ENCODE assay signal across 24 mouse cellular contexts in the genomic region with DNA sequence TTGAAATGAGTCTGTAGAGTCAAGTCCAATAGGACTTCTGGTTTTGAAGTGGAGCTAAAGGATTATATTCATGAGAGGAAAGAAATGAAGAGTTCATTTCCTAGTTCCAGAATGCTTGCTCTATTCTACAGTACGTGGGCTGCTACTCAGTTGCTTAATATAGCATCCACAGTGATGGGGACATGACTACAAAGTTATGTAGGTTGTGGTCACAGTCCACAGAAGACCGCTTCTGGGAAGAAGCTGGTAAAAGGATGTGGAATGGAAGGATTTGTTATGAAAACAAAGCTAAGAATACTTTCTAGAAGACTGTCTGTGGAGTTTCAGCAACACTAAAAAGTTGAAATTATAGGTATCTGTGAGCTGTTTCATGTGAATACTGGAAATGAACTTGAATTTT.
"Had no signal": no experiment of that assay in that cellular context is flagged by ENCODE, and none has a peak within 500 bp of the region (broad histone marks: within the 10 kb centered on the region; RNA-seq: fewer than 3 reads in every experiment).

No protein-coding gene starts in this region.

- H3K9ac ChIP-seq: heart, embryonic 12.5 days; hindbrain, embryonic 13.5 days; hindbrain, embryonic 15.5 days; kidney, embryonic 15.5 days; limb, embryonic 13.5 days; limb, embryonic 15.5 days; liver, embryonic 12.5 days had no signal

- H3K4me3 ChIP-seq: gastrocnemius, adult 2 months; heart, embryonic 10.5 days; heart, embryonic 12.5 days; hindbrain, embryonic 13.5 days; hindbrain, embryonic 15.5 days; kidney, embryonic 15.5 days; limb, embryonic 13.5 days; limb, embryonic 15.5 days; liver, embryonic 12.5 days had no signal

- H3K4me2 ChIP-seq: heart, embryonic 12.5 days; hindbrain, embryonic 13.5 days; hindbrain, embryonic 15.5 days; kidney, embryonic 15.5 days; limb, embryonic 13.5 days; limb, embryonic 15.5 days; liver, embryonic 12.5 days had no signal

- H3K27me3 ChIP-seq: heart, embryonic 12.5 days; hindbrain, embryonic 13.5 days; hindbrain, embryonic 15.5 days; kidney, embryonic 15.5 days; limb, embryonic 13.5 days; limb, embryonic 15.5 days; liver, embryonic 12.5 days had no signal

- H3K9me3 ChIP-seq: heart, embryonic 10.5 days; heart, embryonic 12.5 days; hindbrain, embryonic 13.5 days; hindbrain, embryonic 15.5 days; kidney, embryonic 15.5 days; limb, embryonic 13.5 days; limb, embryonic 15.5 days; liver, embryonic 12.5 days had no signal

- H3K4me1 ChIP-seq: heart, embryonic 10.5 days; heart, embryonic 12.5 days; hindbrain, embryonic 13.5 days; hindbrain, embryonic 15.5 days; kidney, embryonic 15.5 days; limb, embryonic 13.5 days; limb, embryonic 15.5 days; liver, embryonic 12.5 days had no signal

- H3K36me3 ChIP-seq: heart, embryonic 10.5 days; heart, embryonic 12.5 days; hindbrain, embryonic 13.5 days; hindbrain, embryonic 15.5 days; kidney, embryonic 15.5 days; limb, embryonic 13.5 days; limb, embryonic 15.5 days; liver, embryonic 12.5 days had no signal

- ATAC-seq: hindbrain, postnatal 0 days; intestine, embryonic 16.5 days; liver, embryonic 12.5 days had no signal

- DNase-seq: gastrocnemius, adult 2 months; gastrocnemius, postnatal 10 days; gastrocnemius, postnatal 25 days; heart, adult 18-20 months; heart, postnatal 10 days; kidney, adult 11 months; kidney, adult 2 months; kidney, adult 9 months; kidney, postnatal 14 days; kidney, postnatal 36 days; layer of hippocampus, adult 9-11 months; layer of hippocampus, postnatal 36 days; left cerebral cortex, postnatal 4 days had no signal

- H3K27ac ChIP-seq: gastrocnemius, adult 2 months; heart, embryonic 10.5 days; hindbrain, embryonic 13.5 days; hindbrain, embryonic 15.5 days; hindbrain, postnatal 0 days; kidney, embryonic 15.5 days; kidney, postnatal 0 days; limb, embryonic 13.5 days; limb, embryonic 15.5 days; liver, embryonic 12.5 days had no signal
